Mouse (Mus musculus): ENCODE measurements around the gene Hinfp.

DNA sequence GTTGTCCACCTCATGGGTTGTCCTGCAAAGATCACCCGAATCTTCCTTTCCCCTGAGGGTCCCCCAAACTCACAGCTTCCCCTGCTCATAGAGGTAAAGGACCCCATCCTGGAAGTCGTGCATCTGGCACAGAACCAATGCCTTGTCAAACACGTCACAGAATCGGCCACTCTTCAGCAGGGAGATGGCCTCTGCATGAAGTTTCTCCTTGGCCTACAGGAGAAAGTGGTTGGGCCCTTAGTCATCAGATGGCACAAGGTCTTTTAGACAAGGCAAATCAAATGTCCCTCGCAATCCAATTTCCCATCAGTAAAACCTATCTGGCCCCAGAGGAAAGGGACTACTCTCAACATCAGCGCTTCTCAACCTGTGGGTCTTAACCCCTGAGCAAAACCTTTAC lies 47.7 kb upstream of the Hinfp start:
- TF ChIP-seq CTCF (IDR thresholded peaks at IDR 0.05; ENCODE audit: low read depth, low read length), result no peak
- TF ChIP-seq POLR2A (IDR thresholded peaks at IDR 0.05; ENCODE audit: extremely low read depth, insufficient read depth, low read length), result no peak
